Mouse (Mus musculus): ENCODE data around the gene Cwc25.

The Cwc25 gene

GRCm38 (mm10) chr11:97700746-97701580, 65.4 kb downstream of the Cwc25 start:
- no peak for DNase-seq (ENCODE audit: extremely low spot score, low read depth, low spot score)

- no peak for DNase-seq (ENCODE audit: extremely low spot score, low read depth, low spot score)
These were observed 66.2 kb downstream of the Cwc25 start, which contains the start of gene Pcgf2 for GRCm38 (mm10) chr11:97700003-97700745. Gene Pcgf2 (minus strand): TSS chr11:97700497.

DNA sequence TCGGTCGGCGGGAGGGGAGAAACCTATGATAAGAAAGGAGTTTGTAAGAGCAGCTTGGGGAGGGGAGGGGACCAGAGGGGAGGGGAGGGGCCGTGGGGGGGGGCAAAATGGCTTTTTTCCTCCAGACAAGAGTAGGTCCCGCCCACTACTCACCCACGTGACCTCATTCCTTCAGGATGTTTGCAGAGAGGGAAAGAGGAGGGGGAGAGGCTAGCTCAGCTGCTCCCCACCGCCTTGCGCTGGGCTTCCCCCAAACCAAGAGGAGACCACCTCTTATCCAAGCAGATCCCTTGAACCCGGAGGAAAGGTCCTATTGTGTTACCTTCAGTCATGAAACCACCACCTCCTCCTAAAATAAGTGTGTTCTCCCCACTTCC, 66.7 kb downstream of the Cwc25 start:
- no peak for DNase-seq (ENCODE audit: extremely low spot score, low read depth, low spot score)

DNA sequence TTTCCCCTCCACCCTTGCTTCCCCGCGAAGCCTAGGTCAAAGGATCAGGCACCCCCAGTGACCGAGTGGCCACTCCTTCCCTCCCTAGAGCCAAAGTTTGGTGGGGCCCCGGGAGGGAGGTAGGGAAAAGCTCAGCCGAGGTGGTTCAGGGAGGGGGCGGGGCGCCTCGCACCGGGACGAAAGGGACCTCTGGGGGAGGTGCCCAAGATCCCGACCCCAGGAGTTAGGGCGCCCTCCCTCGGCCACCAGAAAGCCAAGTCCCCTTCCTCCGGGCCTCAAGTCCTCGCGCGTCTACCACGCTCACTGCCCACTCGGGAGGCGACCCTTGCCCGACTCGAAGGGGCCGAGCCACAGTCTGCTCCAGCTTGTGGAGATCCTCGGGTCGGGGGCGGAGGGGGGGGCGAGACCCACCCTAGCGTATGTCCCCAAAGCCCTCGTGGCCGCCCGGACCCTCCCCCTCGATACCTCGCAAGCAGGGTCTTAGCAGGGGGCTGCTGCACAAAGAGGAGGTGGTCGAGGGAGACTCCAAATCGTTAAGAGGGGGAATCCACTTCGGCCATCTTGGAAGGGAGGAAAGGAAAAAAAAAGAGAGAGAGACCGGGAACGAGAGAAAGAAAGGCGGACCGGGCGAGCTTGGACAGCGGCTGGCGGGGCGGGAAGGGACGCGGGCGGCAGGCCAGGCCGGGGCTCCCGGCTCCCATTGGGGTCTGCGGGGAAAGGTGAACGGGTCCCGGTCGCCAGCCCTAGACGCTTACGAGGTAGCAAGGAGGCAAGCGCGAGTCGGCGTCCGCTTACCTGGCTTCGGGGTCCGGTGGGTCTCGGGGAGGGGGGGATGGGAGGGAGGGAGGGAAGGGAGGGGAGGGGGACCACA, 67.4 kb downstream of the Cwc25 start:
- no peak for DNase-seq (ENCODE audit: extremely low spot score, low read depth, low spot score)

- no peak for DNase-seq (ENCODE audit: extremely low spot score, low read depth, low spot score)
These were observed 68.3 kb downstream of the Cwc25 start for GRCm38 (mm10) chr11:97697891-97698529.

- DNase-seq (ENCODE audit: extremely low spot score, low read depth, low spot score), result no peak
These were observed 69.0 kb downstream of the Cwc25 start for GRCm38 (mm10) chr11:97697199-97697890.

- DNase-seq (ENCODE audit: extremely low spot score, low read depth, low spot score), result no peak
These were observed 69.7 kb downstream of the Cwc25 start for GRCm38 (mm10) chr11:97696669-97697068.

GRCm38 (mm10) chr11:97695712-97696401, 70.5 kb downstream of the Cwc25 start:
- no peak for DNase-seq (ENCODE audit: extremely low spot score, low read depth, low spot score)
